In the genomic region with DNA sequence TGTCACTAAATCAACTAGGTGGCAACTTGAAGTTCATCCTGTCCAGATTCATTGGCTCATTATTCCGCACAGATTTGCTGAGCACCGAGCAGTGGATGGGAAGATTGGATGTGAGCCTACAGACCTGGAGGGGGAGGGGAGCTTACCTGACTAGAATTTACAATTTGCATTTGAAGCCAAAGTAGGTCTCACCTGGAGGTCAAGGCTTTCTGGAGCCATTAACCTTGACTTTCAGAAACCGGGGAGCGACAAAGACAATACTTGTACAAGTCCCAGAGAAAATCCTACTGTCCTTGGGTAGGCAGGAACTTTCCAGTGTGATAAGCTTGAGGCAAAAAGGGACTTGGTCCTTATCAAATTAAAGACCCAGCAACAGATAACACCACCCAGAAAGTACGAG, we compare ENCODE assay signal across 18 mouse cellular contexts.
"Had no signal": no experiment of that assay in that cellular context is flagged by ENCODE, and none has a peak within 500 bp of the region (broad histone marks: within the 10 kb centered on the region; RNA-seq: fewer than 3 reads in every experiment).

No protein-coding gene starts in this region.

- H3K9me3 ChIP-seq: lung, embryonic 15.5 days; midbrain, embryonic 10.5 days; midbrain, embryonic 12.5 days; neural tube, embryonic 12.5 days had no signal

- H3K36me3 ChIP-seq: lung, embryonic 15.5 days; midbrain, embryonic 10.5 days; midbrain, embryonic 12.5 days; neural tube, embryonic 12.5 days had no signal

- H3K27ac ChIP-seq: lung, embryonic 15.5 days; midbrain, embryonic 10.5 days; midbrain, embryonic 12.5 days; neural tube, embryonic 12.5 days had no signal

- ATAC-seq: liver, postnatal 0 days; lung, postnatal 0 days; midbrain, embryonic 16.5 days had no signal

- H3K9ac ChIP-seq: liver, postnatal 0 days; lung, embryonic 15.5 days; midbrain, embryonic 12.5 days; neural tube, embryonic 12.5 days had no signal

- H3K27me3 ChIP-seq: lung, embryonic 15.5 days; midbrain, embryonic 12.5 days; neural tube, embryonic 12.5 days had no signal

- H3K4me2 ChIP-seq: lung, embryonic 15.5 days; midbrain, embryonic 12.5 days; neural tube, embryonic 12.5 days had no signal

- DNase-seq: liver, postnatal 0 days; lung, adult 2 months; lung, postnatal 4 days; midbrain, embryonic 14.5 days; retina, postnatal 1 day; right cerebral cortex, adult 18-20 months; right cerebral cortex, postnatal 25 days; right cerebral cortex, postnatal 4 days; spleen, adult 18-20 months; thymus, adult 18-20 months; thymus, postnatal 14 days; thymus, postnatal 36 days had no signal

- H3K4me1 ChIP-seq: lung, embryonic 15.5 days; midbrain, embryonic 10.5 days; midbrain, embryonic 12.5 days; neural tube, embryonic 12.5 days had no signal

- H3K4me3 ChIP-seq: lung, embryonic 15.5 days; midbrain, embryonic 10.5 days; midbrain, embryonic 12.5 days; neural tube, embryonic 12.5 days had no signal
